Mouse (Mus musculus): Measurements from ENCODE around the gene Tmtc4.

Tmtc4 gene

DNA sequence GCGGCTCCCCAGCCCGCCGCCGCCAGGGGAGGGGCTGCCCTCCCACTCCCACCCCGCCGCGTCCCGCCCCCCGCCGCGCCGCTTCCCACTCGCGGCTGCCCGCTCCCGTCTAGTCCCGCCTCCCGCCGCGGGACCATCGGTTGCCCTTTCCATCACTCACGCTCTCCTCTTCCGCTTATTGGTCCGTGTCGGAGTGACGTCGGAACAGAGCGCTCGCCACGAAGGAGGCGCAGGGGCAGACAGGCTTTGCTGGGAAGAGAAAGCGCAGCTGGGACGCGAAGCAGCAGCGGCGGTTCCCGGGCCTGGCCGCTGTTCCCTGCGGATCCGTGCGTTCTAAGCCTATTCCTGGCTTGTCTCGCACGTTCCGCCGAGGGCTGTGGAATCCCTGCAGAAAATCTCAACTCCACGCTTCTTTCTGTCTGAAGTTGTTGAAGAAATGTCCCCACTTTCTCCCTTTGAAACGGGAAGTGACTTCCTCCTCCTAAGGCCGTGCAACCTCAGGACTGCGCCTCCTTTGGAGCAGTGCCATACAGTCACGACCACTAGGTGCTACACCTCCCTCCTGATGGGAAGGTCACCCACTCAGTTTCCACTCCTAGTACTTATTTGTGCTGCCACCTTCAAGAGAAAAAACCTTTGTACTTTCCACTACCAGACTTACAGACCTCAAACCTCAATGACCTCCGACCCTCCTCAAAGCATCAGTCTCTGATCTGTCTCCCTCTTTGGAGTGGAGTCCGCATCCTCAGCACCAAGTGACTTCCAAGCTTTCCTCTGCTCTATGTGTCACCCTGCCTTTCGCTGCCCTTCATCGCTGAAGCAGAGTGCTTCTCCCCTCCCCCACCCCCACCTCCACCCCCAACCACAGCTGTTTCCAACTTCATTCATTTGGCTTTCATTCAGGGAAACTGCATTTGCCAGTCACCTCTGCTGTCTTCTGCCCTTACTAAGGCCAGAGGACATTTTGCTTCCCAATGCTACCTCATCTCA, at the start of gene Tmtc4:
Gene Tmtc4 (minus strand): TSS at position 810 of the 990 bp plus-strand sequence.
- DNase-seq (ENCODE audit: low read depth), result peak; percentile 97

DNA sequence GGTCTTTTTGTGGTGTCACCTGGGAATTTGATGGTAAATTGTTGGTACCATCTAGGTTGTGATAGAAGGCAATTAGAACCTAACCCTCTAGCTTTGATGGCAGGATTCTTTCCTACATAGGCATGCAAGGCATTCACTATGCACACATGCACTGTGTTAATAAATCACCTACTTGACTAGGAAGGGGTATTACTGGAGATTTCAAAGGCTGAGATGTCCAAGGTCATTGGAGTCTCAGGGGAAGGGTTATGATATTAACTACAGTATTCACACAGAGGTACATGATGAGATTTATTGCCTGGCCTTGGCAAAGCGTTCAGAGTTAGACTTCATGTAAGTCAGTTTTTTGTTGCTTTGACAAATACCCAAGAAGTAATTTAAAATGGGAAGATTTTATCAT, 48.6 kb upstream of the Tmtc4 start:
- DNase-seq (ENCODE audit: low read depth), result no peak

DNA sequence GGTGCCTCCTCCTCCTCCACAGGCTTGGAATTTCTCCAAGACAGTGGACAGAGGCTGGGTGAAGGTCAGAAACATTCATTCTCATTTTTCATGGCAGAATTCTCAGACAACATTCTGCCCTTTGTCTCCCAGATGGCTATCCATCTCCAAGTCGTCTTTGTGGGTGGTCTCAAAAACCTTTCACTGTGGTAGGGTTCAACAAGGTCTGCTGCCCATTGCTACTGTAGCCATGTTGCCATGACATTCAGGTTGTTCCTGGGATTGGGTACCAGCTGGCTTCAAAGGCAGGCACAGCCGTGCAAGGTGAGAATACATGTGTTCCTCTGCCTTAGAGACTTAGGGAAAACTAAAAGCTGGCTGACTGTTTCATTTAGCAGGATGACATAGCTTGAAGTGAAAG, 44.0 kb upstream of the Tmtc4 start:
- no peak for DNase-seq (ENCODE audit: low read depth)

DNA sequence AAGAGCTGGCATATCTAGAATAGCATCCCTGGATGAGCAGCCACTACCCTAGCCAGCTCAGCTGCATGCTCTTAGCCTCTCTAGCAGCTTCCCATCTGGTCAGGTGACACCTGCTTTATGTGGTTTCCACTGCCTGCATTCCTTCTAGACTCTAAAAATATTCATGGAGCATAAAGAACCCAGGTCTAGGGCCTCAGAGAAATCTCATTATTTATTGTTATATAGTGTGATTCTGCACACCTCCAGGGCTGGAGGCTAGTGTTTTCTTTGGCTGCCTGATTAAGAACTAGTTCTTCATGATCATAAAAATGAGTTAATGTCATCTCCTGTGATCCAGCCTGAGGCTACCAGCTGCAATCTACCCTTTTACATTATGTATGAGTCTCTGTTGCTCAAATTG, 39.1 kb upstream of the Tmtc4 start:
- DNase-seq (ENCODE audit: low read depth), result no peak

DNA sequence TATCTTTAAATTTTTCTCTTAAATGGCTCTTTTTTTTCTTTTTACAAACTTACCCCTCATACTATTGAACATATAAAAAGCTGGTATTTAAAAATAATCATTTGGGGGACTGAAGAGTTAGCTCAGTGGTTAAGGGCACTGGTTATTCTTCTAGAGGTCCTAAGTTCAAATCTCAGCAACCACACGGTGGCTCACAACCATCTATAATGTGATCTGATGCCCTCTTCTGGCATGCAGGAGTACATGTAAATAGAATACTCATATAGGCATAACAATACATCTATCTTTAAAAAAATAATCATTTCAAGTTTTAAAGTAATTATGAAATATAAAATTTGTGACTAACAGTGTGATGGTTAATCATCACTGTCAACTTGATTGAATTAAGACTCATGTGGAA, 32.5 kb upstream of the Tmtc4 start:
- DNase-seq (ENCODE audit: low read depth), result no peak

DNA sequence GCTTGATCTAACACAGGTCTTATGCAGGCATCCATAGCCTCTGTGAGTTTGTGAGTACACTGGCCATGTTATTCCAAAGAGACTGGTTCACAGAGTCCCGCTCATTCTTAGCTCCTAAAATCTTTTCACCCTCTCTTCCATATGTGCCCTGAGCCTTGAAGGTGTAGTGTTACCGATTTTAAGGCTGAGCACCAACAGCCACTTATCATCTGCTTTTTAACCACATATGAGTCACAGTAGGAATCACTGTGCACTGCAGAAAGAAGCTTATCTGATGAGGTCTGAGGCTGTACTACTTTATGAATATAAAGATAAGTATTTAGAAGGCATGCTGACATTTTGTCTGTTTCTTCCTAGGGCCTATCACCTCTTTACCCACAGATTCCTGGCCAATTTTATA, 31.9 kb upstream of the Tmtc4 start:
- peak; percentile 20 for DNase-seq (ENCODE audit: low read depth)

DNA sequence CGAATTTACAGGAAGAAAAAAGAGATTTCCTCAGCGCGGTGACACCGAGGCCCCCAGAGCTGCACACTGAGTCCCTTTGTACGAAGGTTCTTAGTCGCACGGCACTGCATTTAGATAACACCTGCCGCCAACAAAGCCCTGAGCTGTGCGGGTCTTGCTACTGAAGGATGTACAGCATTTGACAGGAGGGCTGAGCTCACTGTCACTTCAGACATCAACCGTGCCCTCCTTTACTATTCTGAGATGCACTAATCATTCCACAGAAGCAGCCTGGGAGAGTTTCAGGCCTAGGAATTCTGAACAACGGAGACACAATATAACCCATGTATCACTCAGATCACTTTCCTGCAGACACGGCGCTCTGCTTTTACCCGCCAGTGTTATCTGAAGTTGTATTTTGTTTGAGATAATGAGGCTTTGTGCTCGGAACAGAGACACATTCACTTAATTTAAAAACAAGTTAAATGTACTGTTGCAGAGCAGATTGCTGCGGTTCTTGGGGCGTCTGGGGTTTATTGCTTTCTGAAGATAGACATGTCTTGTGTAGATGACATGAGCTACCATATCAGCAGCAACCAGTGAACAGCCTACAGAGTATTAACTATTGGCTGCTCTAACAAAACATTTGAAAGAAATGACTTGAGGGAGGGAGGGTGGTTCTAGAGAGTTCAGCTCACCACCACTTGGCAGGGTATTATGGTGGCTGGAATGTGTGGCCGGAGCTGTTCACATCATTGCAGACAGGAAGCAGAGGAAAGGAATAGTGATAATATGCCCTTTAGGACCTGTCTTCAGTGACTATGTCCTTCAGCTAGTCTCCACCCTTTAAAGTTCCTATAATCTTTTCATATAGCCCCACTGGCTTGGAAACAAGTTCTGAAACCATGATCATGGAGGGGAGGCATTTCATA, 25.5 kb upstream of the Tmtc4 start:
- no peak for DNase-seq (ENCODE audit: low read depth)

DNA sequence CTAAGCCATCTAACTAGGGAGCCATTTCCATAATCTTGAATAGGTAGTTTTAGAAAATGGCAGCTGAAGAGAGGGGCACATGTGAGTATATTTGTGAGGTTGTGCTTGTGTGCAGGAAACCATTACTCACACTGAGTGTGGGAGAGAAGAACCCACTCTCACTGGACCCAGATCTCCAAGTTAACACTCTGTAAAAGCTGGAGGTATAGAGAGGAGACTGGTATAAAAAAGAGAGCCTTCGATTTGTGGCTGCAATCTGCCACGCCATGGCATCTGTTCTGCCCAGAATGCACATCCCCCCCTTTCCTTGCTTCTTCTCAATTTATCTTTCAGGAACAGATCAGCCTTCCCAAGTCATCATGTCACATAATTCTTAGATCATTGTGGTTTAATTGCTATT, 24.8 kb upstream of the Tmtc4 start:
- no peak for DNase-seq (ENCODE audit: low read depth)

DNA sequence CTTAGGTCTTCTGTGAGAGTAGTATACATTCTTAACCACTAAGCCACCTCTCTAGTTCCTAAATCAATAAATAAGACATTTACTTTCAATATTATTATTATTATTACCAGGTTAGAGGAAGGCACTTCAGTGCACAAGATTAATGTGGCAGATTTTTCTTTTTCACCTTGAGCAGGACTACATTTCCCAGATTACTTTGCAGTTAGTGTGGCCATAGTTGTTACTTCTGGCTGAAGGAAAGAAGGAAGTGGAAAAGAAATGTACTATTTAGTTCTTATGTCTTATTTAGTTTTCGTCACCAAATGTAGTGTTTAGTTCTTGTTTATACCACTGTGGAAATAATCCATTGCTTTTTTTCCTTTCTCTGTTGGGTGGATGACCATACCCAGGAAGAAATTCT, 19.9 kb upstream of the Tmtc4 start:
- no peak for DNase-seq (ENCODE audit: low read depth)

DNA sequence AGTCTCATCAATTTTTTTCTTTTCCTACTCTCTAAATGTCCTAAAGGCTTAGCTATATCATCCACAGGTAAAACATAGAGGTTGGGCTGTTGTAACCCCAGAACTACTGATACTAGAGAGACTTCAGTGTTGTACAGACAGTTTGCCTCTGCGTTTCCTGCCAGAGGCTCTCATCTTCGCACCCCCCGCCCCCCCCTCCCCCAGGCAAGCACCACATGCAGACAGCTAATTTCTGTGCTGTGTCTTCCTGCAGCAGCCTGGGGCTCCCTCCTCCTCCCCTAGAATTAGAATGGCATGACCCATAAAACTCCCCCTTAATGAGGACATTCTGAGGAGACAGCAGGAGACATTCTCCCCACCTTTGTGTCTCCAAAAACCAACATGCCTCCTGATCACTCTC, 17.6 kb upstream of the Tmtc4 start:
- peak; percentile 34 for DNase-seq (ENCODE audit: low read depth)

DNA sequence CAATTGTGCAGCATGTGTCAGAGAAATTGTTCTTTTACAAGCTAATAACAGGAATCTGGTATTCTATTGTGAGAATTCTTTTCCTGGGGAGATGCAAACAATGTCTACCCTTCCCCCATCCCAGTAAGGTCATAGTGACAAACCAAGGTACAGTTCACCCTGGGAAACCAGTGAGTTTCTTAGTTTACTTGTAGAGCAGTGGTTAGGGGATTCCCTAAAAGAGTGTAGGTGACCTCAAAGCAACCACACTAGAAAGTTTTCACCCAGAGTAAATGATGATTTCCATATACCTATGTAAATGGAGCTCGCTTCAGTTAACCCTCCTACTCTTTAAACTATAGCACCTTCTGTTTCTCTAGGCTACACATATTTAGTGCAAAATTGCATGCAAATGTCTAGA, 13.6 kb upstream of the Tmtc4 start:
- peak; percentile 75 for DNase-seq (ENCODE audit: low read depth)

DNA sequence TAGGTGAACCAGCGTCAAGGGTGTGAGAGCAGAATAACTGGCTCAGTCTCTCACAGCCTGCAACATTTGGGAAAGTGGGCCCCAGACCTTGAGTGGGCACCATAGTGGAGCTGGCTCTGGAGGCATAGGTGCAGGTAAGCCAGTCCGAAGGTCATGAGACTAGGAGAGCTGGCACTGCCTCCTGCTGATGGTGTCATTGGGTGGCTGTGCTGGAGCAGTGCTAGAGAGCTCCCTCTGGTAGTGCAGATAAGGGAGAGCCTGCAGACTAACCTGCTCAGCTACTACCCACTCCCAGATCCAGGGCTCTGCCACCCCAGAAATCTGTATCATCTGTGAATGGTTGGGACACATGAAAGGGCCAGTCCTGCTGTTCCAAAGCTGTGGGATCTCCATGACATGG, 10.1 kb upstream of the Tmtc4 start:
- no peak for DNase-seq (ENCODE audit: low read depth)

DNA sequence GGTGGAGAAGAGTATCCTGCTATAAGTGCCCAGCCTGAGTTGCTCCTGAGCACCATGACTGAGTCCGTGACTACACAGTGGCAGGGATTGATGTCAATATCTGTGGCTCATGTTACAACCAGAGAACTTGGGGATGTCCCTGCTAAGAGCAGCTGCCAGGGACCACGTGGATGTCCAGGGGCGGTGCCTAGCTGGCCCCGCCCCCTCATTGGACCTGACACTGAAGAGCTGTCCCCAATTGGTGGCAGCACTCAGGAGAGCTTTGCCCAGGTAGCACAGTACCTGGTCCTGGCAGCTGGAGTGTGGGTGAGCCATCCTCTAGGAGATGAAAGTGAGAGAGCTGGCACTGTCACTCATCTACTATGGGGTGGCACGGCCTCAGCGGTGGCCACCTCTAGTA, 9.1 kb upstream of the Tmtc4 start:
- DNase-seq (ENCODE audit: low read depth), result peak; percentile 46

DNA sequence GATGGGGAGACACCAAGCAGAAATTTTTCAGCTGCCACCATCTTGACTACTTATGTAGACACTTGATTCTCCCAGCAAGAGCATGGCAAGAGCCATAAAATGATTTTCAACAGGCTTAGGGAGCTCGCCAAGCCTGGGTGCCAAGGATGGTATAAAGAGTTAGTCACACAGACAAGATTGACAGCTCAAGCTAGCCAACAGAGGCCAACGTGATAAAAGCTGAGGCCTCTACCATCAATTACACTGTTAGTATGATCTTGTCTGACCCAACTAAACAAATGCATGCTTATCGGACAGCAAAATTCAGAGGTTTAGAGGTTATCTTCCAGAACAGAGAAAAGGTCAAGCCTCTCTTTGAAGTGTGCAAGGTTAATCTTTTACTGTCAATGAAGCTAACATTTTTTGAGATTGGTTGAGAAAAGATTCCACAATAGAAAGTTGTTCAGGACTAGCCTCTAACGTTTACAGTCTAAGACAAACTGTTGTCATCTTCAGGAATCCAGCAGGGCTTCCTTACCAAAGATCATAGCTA, 6.8 kb upstream of the Tmtc4 start:
- DNase-seq (ENCODE audit: low read depth), result no peak

DNA sequence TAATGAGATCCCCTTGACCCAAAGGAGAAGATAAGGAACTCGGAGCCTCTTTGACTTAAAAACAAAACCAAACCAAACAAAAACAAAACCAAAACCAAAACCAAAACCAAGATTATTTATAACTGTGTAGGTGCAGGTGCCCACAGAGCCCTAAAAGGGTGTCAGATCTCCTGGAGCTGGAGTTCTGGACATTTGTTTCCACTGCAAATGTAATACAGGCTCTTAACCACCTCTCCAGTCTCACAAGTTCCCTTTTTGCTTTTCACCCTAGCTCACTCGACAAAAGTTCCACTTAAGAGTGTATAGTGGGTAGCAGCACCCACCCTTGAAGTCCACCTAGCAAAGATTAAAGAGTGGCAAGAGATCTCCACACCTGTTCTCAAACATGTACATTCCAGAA, 2.6 kb upstream of the Tmtc4 start:
- peak; percentile 78 for DNase-seq (ENCODE audit: low read depth)

DNA sequence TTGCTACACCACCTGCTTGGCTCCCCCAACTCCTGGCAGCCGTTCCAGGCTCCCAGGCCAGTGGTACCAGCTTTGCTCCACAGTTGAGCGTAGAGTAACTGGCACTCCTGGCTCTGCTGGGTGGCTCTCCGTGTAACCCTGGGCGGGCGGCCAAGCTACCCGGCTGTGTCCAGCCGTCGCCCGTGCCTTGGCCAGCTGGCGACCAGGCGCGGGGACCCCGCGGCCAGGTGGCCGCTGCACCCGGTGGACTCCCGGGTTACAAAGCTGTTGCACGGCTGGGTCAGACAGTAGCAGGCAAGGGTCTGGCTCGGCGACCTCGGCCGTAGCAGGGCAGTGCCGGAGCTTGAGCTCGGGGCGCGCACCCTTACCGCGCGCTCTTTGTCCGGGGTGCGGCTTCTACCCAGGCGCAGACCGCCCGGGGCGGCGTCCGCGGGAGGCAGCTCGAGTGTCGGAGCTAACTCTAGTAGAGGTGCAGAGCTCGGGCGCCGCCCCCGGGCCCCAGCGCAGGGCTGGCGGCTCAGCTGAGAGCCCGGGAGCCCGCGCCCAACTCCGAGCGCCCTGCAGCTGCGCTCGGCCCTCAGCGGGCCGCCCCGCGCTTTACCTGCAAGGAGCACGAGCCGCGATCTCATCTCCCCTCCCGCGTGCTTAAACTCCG, 1.1 kb downstream of the Tmtc4 start:
- DNase-seq (ENCODE audit: low read depth), result peak; percentile 35

DNA sequence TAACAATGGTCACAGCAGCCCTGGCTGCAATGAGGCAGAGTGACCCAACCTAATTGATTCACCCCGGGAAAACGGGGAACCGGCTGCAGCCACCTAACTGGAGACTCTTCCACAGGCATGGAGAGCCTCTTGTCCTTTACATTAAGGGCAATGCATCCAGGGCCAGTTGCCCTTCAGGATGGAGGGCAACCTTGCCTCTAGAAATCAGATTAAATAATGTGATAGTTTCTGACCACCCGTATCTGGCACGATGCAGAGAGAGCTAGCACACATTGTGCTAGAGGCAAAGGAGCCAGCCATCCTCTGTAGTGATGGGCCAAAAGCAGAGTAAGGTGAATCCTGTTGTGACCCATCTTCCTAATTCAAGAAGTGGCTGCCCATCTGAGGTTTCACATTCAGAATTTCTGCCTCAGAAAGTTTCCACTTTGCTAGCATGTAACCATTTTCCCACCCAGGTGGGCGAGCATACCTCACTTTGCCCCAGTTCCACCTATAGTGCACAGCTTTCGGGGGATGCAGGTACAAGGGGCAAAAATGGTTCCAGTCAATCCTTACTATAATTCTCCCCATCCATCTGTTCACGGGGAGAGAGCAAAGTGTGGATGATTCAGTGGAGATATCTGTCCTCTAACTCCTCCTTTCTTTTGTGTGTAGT, 1.9 kb downstream of the Tmtc4 start:
- DNase-seq (ENCODE audit: low read depth), result peak; percentile 40

DNA sequence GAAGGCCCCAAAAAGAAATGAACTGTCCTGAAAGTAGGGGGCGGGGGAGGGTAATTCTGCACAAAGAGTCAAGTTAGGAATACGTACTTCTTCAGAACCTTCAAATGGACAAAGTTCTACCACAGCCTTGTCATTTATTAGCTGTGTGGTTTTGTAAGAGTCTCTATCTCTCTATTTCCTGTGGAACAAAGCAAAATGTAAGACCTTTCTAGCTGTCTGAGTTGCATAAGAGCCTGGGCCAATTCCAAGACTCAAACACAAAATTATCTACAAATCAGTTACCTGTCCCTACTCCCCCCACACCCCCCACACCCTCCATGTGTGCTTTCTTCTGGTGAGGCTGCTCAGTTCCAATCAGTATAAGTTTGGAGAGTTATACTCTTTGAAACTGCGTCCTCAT, 5.0 kb downstream of the Tmtc4 start:
- no peak for DNase-seq (ENCODE audit: low read depth)

DNA sequence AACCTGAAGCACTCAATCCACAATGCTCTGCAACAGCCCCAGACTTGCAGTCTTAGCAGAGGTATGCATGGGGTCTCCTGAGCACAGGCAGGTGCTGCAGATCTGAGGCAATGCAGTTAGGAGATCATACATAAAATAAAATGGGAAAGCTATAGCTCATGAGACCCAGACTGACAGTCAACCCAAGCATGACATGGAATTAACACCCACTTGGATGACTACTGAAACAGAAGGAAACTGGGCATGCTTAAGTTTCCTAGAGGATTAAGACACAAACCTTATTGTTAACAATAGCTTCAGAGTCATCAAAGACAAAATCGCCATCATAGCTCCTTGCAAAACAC, 6.1 kb downstream of the Tmtc4 start:
- no peak for DNase-seq (ENCODE audit: low read depth)

DNA sequence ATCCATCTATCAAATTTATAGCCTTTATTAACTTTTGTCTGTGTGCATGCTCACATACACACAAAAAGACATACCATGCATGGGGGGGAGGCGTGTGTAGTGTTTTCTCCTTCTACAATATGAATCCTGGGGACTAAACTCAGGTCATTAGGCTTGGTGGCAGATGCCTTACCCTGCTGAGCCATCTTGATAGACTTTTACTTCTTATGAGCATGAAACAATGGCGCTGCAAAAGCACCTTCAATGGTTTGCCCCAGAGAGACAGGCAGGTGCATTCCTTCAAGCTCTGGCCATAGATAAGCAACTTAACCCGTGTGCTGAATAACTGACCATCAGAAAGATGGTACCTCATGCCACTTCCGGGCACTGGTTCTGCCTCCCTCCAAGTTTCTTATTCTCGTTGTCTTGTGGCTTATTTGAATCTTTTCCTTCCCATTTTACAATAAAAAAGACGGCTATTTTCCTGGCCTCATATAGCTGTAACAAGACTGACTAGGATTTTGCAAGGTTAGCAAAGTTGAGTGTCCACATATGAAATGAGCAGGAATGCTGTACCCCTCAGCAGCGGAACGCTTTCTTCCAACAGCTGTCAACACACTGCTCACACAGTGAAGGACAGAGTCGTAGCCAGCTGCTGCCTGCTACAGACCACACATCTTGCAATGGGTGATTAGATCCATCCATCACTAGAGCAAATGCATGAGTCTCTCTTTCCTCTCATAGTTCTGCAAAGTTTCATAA, 6.6 kb downstream of the Tmtc4 start:
- DNase-seq (ENCODE audit: low read depth), result no peak

Measured in induced T-regulatory cell, adult 2 months (primary cell).